ENCODE assay signal across 16 mouse cellular contexts in genomic region chrX:13014051-13014450, GRCm38 (mm10). TPM values are rescaled to one million over a fixed set of nuclear protein-coding genes. Genes with fewer than 3 reads are reported as not detected.
DNase-seq lines count a peak whose midpoint lies in the region.
"Had no signal": no experiment of that assay in that cellular context is flagged by ENCODE, and none has a peak within 500 bp of the region (broad histone marks: within the 10 kb centered on the region; RNA-seq: fewer than 3 reads in every experiment).

No protein-coding gene starts in this region.

- intact Hi-C loops in gastrocnemius, postnatal 14 days (cut with DNase I; ENCODE audit: low total_unique reads), result no loop called here
- intact Hi-C loops in left cerebral cortex, postnatal 25 days (cut with DNase I), result no loop called here

- DNase-seq in ES-CJ7 (ENCODE audit: low read depth, low spot score) (peak; percentile 92), R1 (ENCODE audit: low read depth, low spot score) (peak; percentile 93)
- peak; percentile 39 for DNase-seq in testis, postnatal 10 days (ENCODE audit: low spot score)
- no peak for DNase-seq in gastrocnemius, postnatal 14 days
- no peak for DNase-seq in kidney, postnatal 4 days
- DNase-seq in adrenal gland, postnatal 36 days, result no peak
- DNase-seq in left cerebral cortex, postnatal 25 days (ENCODE audit: low spot score in 2 of 2), result no peak
- DNase-seq: adrenal gland, adult 8-10 months; adrenal gland, postnatal 14 days; cerebellum, adult 11 months; cerebellum, adult 18-20 months; cerebellum, adult 8-10 months; cerebellum, adult 9-11 months; cerebellum, postnatal 14 days; cerebellum, postnatal 36 days; embryo, embryonic 11 days had no signal

RNA-seq across cellular contexts. Expression of gene Usp9x, which starts 57.2 kb away (rescaled TPM):
- total RNA-seq in gastrocnemius, postnatal 14 days (2021), result 100 to 1,000 TPM; 122 to 125 TPM
- 100 to 1,000 TPM; 205 to 212 TPM for total RNA-seq in adrenal gland, postnatal 36 days (2021)
- total RNA-seq in left cerebral cortex, postnatal 25 days (2021), result 100 to 1,000 TPM; 250 to 255 TPM

Comparison
In these comparisons a context has a peak if more than half of its experiments do, and no peak if none do; other contexts are left out.
1. DNase-seq: peak in ES-CJ7 (single experiment), R1 (single experiment) and testis, postnatal 10 days (single experiment); none in gastrocnemius, postnatal 14 days (single experiment), kidney, postnatal 4 days (0 of 2), adrenal gland, postnatal 36 days (0 of 2) and left cerebral cortex, postnatal 25 days (0 of 2).